Mouse (Mus musculus) neutrophil, adult 5-6 weeks (primary cell): ENCODE measurements around the gene Pink1. TPM values are rescaled to one million over a fixed set of nuclear protein-coding genes. Genes with fewer than 3 reads are reported as not detected.

Source experiments
- ATAC-seq: fragments of 151-379, 151-347 bp; 2 replicates; pipeline ENCODE4 v1.8.0; 2017; ENCODE audit warnings: mild to moderate bottlenecking, moderate TSS enrichment; ENCODE audit not compliant: insufficient number of reproducible peaks, poor library complexity, low FRiP score, severe bottlenecking; ENCODE audit errors: extremely low read depth
- total RNA-seq: library from RNA; stranded (forward); fragments of 200-1000 nt; gene quantifications from 2 replicates; pipeline ENCODE4 v1.2.3, GENCODE M21; 2017

Gene Pink1
- total RNA-seq, 1 experiment from 2014 or later = 68.0 TPM

- ATAC-seq = no peak
These were observed 37.4 kb downstream of the Pink1 start for GRCm38 (mm10) chr4:138288691-138289090.

GRCm38 (mm10) chr4:138286411-138286810, 39.7 kb downstream of the Pink1 start:
- no peak for ATAC-seq

DNA sequence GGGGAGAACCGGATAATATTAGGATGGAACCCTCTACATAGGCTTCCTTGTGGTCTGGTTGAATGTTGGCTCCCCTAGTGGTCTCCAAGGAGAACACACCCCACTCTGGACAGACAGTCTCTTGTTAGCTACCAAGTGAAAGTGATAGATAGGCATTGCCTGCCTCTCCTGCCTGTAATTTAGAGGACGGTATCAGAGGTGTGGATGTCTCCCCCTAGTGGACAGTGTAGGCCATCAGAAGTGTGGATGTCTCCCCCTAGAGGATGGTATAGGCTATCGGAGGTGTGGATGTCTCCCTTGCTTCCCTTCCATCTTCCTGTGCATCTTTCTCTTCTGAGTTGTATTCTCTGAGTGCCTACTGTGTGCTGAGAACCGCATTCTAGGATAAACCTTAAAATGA, 43.3 kb downstream of the Pink1 start:
- ATAC-seq = peak; percentile 91

DNA sequence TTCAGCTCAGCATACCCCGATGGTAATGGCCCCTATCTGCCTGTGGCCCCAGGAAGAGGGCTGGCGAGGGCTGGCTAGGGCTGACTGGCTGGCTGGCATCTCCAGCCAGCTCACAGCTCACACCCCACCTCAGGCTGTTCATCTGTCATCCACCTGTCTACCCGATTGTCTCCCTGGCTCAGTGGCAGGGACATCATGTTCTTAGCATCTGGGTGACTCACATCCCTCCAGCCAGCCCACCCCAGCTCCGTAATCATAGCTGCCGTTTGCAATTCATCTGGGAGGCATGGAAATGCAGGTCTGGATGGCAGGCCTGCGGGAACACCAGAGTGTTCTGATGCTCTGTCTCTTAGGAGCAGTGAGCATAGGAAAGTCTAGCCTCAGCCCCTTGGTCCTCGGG, 47.8 kb downstream of the Pink1 start:
- no peak for ATAC-seq

GRCm38 (mm10) chr4:138272011-138272997, 53.8 kb downstream of the Pink1 start:
- ATAC-seq = no peak; the same call in 1 of the 2 replicates

GRCm38 (mm10) chr4:138267869-138268268, 58.2 kb downstream of the Pink1 start:
- no peak for ATAC-seq

Other genes starting within 250 kb of the Pink1 start
- 170 and 181 TPM in 2 replicates for gene Hp1bp3, start 110.0 kb downstream of the Pink1 start, total RNA-seq
- 0.12 and 0.47 TPM in 2 replicates for gene Sh2d5, start 75.9 kb downstream of the Pink1 start, total RNA-seq
- not detected in 2 replicates for gene Kif17, start 75.9 kb downstream of the Pink1 start, total RNA-seq
- gene Ddost, start 21.6 kb downstream of the Pink1 start, total RNA-seq = 32.8 and 33.4 TPM in 2 replicates
- gene Cda, start 41.7 kb upstream of the Pink1 start, total RNA-seq = not detected in 2 replicates
- not detected in 2 replicates for gene Fam43b, start 70.2 kb upstream of the Pink1 start, total RNA-seq
- gene Mul1, start 108.4 kb upstream of the Pink1 start, total RNA-seq = 7.2 and 10.4 TPM in 2 replicates
- 0.23 and 0.25 TPM in 2 replicates for gene Camk2n1, start 128.0 kb upstream of the Pink1 start, total RNA-seq